In genomic region chr12:99303581-99303980, GRCm38 (mm10) we compare ENCODE assay signal across 12 mouse cellular contexts.
DNase-seq lines count a peak whose midpoint lies in the region; ATAC-seq and TF ChIP-seq lines count a peak whose summit lies in the region.
"Had no signal": no experiment of that assay in that cellular context is flagged by ENCODE, and none has a peak within 500 bp of the region (broad histone marks: within the 10 kb centered on the region; RNA-seq: fewer than 3 reads in every experiment).

No protein-coding gene starts in this region.

- no peaks in the 10 kb centered on the region for H3K27me3 ChIP-seq in midbrain, embryonic 10.5 days (ENCODE audit: low read depth, poor library complexity, severe bottlenecking)
- no peaks in the 10 kb centered on the region for H3K27me3 ChIP-seq in midbrain, embryonic 11.5 days (ENCODE audit: control insufficient read depth, insufficient read depth, low read length)
- H3K27me3 ChIP-seq in embryonic facial prominence, embryonic 13.5 days: no peaks in the 10 kb centered on the region
- H3K27me3 ChIP-seq in limb, embryonic 14.5 days (ENCODE audit: control insufficient read depth, insufficient read depth, low read length): no peaks in the 10 kb centered on the region
- H3K27me3 ChIP-seq: Patski had no signal

- no peak overlapping the region for H3K4me2 ChIP-seq in midbrain, embryonic 11.5 days
- peak overlapping the region; percentile 9; the same call in 1 of the 2 replicates for H3K4me2 ChIP-seq in embryonic facial prominence, embryonic 13.5 days
- no peak overlapping the region for H3K4me2 ChIP-seq in limb, embryonic 14.5 days (replicated peaks; ENCODE audit: low read depth, low read length, severe bottlenecking)
- H3K4me2 ChIP-seq: lung, embryonic 14.5 days had no signal

- peaks cover 91% of the 10 kb centered on the region for H3K4me1 ChIP-seq in midbrain, embryonic 10.5 days
- peaks cover 46% of the 10 kb centered on the region for H3K4me1 ChIP-seq in midbrain, embryonic 11.5 days (ENCODE audit: control insufficient read depth, insufficient read depth, low read length)
- peaks cover 50% of the 10 kb centered on the region for H3K4me1 ChIP-seq in embryonic facial prominence, embryonic 13.5 days
- H3K4me1 ChIP-seq in limb, embryonic 14.5 days (ENCODE audit: control insufficient read depth, insufficient read depth, low read length): peaks cover 42% of the 10 kb centered on the region

- intact Hi-C loops in gastrocnemius, adult 2 months (cut with DNase I): no loop called here

- 48% methylated on average over 6 of the region's 6 CpGs for WGBS in midbrain, embryonic 10.5 days
- 42% methylated on average over 6 of the region's 6 CpGs for WGBS in midbrain, embryonic 11.5 days
- WGBS in embryonic facial prominence, embryonic 13.5 days: 38% methylated on average over 6 of the region's 6 CpGs
- 39% methylated on average over 6 of the region's 6 CpGs for WGBS in limb, embryonic 14.5 days

- no peaks in the 10 kb centered on the region for H3K9me3 ChIP-seq in midbrain, embryonic 10.5 days (replicated peaks)
- no peaks in the 10 kb centered on the region for H3K9me3 ChIP-seq in midbrain, embryonic 11.5 days (ENCODE audit: control insufficient read depth, low read length)
- no peaks in the 10 kb centered on the region for H3K9me3 ChIP-seq in embryonic facial prominence, embryonic 13.5 days
- no peaks in the 10 kb centered on the region for H3K9me3 ChIP-seq in limb, embryonic 14.5 days (ENCODE audit: control insufficient read depth, low read length)

- no peak for ATAC-seq in midbrain, embryonic 11.5 days (ENCODE audit: low FRiP score)
- no peak for ATAC-seq in embryonic facial prominence, embryonic 13.5 days (ENCODE audit: insufficient number of reproducible peaks, insufficient read depth, low FRiP score, low TSS enrichment, low read depth)
- ATAC-seq in limb, embryonic 14.5 days (ENCODE audit: low FRiP score, low read depth): no peak
- ATAC-seq: Patski had no signal

- 0 out of 2 replicates have a peak, but pooled peaks cover 8% of the 10 kb centered on the region for H3K36me3 ChIP-seq in midbrain, embryonic 10.5 days
- no peaks in the 10 kb centered on the region for H3K36me3 ChIP-seq in midbrain, embryonic 11.5 days (ENCODE audit: control insufficient read depth, insufficient read depth, low read length)
- no peaks in the 10 kb centered on the region for H3K36me3 ChIP-seq in embryonic facial prominence, embryonic 13.5 days
- H3K36me3 ChIP-seq in limb, embryonic 14.5 days (ENCODE audit: control insufficient read depth, insufficient read depth, low read length): no peaks in the 10 kb centered on the region

- peak overlapping the region; percentile 2; the same call in 1 of the 2 replicates for H3K4me3 ChIP-seq in gastrocnemius, adult 2 months
- no peak overlapping the region for H3K4me3 ChIP-seq in midbrain, embryonic 10.5 days
- H3K4me3 ChIP-seq in midbrain, embryonic 11.5 days (ENCODE audit: low read depth, low read length): no peak overlapping the region
- no peak overlapping the region for H3K4me3 ChIP-seq in embryonic facial prominence, embryonic 13.5 days
- no peak overlapping the region for H3K4me3 ChIP-seq in limb, embryonic 14.5 days (replicated peaks; ENCODE audit: low read length)

- no peak for DNase-seq in gastrocnemius, adult 2 months
- no peak for DNase-seq in gastrocnemius, postnatal 25 days
- DNase-seq in midbrain, embryonic 10.5 days (ENCODE audit: low spot score): no peak
- no peak for DNase-seq in midbrain, embryonic 11.5 days (ENCODE audit: low spot score, missing footprints)
- DNase-seq in limb, embryonic 14.5 days (ENCODE audit: low spot score): no peak
- DNase-seq in right cerebral cortex, postnatal 25 days: no peak
- DNase-seq: liver; lung, embryonic 14.5 days; right cerebral cortex, postnatal 4 days; thymus, postnatal 14 days had no signal

- TF ChIP-seq CTCF in gastrocnemius, adult 2 months (IDR thresholded peaks at IDR 0.05): no peak

- H3K9ac ChIP-seq in midbrain, embryonic 11.5 days (ENCODE audit: low read length): no peak overlapping the region
- peak overlapping the region; percentile 12; the same call in 1 of the 2 replicates for H3K9ac ChIP-seq in embryonic facial prominence, embryonic 13.5 days
- H3K9ac ChIP-seq in limb, embryonic 14.5 days (ENCODE audit: low read depth, low read length, severe bottlenecking): no peak overlapping the region
- H3K9ac ChIP-seq: lung, embryonic 14.5 days had no signal

- peak overlapping the region; percentile 94 for H3K27ac ChIP-seq in gastrocnemius, adult 2 months
- peak overlapping the region; percentile 6; the same call in 1 of the 2 replicates for H3K27ac ChIP-seq in midbrain, embryonic 10.5 days (replicated peaks)
- no peak overlapping the region for H3K27ac ChIP-seq in midbrain, embryonic 11.5 days (ENCODE audit: low read depth, low read length)
- peak overlapping the region; percentile 64 for H3K27ac ChIP-seq in embryonic facial prominence, embryonic 13.5 days
- peak overlapping the region; percentile 21; the same call in 1 of the 2 replicates for H3K27ac ChIP-seq in limb, embryonic 14.5 days (replicated peaks; ENCODE audit: low read depth, low read length)

- no peak for TF ChIP-seq POLR2A in limb, embryonic 14.5 days (IDR thresholded peaks at IDR 0.05; ENCODE audit: borderline replicate concordance, extremely low read depth, insufficient read depth, insufficient read length)
